26 mouse cellular contexts compared by ENCODE assay signal in genomic region chr2:125838708-125839284, GRCm38 (mm10). TPM values are rescaled to one million over a fixed set of nuclear protein-coding genes. Genes with fewer than 3 reads are reported as not detected.
A peak's percentile ranks its signal among the peaks of the same experiment; 100 is the strongest.
DNase-seq lines count a peak whose midpoint lies in the region; ATAC-seq and TF ChIP-seq lines count a peak whose summit lies in the region.
"Had no signal": no experiment of that assay in that cellular context is flagged by ENCODE, and none has a peak within 500 bp of the region (broad histone marks: within the 10 kb centered on the region; RNA-seq: fewer than 3 reads in every experiment).

No protein-coding gene starts in this region.

- H3K36me3 ChIP-seq in MEL (ENCODE audit: control insufficient read depth in 1 of 2, insufficient read depth in 2 of 2, low read length in 2 of 2): peaks cover 8 to 47% of the 10 kb centered on the region in 2 experiments
- peaks cover 75% of the 10 kb centered on the region for H3K36me3 ChIP-seq in myocyte (ENCODE audit: control insufficient read depth, insufficient read depth)
- H3K36me3 ChIP-seq in forebrain, embryonic 10.5 days (replicated peaks): peaks cover 90% of the 10 kb centered on the region

- TF ChIP-seq RAD21 in MEL (IDR thresholded peaks at IDR 0.05; ENCODE audit: low read depth, low read length): no peak

- WGBS in forebrain, embryonic 10.5 days: 87% methylated on average over 2 of the region's 2 CpGs

- TF ChIP-seq POLR2A in MEL (IDR thresholded peaks at IDR 0.05; ENCODE audit: control insufficient read depth in 1 of 2, insufficient read depth in 1 of 2, low read depth in 1 of 2, low read length in 2 of 2, poor library complexity in 1 of 2) (no peak), myocyte (IDR thresholded peaks at IDR 0.05; ENCODE audit: insufficient read length, low read depth) (no peak)

- H3K9ac ChIP-seq in MEL (ENCODE audit: control insufficient read depth, low read depth, low read length, poor library complexity, severe bottlenecking): no peak overlapping the region
- H3K9ac ChIP-seq: embryonic facial prominence, embryonic 13.5 days; embryonic facial prominence, embryonic 15.5 days; forebrain, embryonic 13.5 days; forebrain, embryonic 15.5 days; forebrain, postnatal 0 days had no signal

- H3K4me1 ChIP-seq in MEL (ENCODE audit: control insufficient read depth in 1 of 2, insufficient read depth in 2 of 2, low read length in 2 of 2): peaks cover 0 to 4% of the 10 kb centered on the region in 2 experiments; a peak in 1 of 4 replicates
- H3K4me1 ChIP-seq in forebrain, embryonic 10.5 days: no peaks in the 10 kb centered on the region
- H3K4me1 ChIP-seq: embryonic facial prominence, embryonic 13.5 days; embryonic facial prominence, embryonic 15.5 days; forebrain, embryonic 13.5 days; forebrain, embryonic 15.5 days had no signal

- H3K79me2 ChIP-seq in MEL (ENCODE audit: control insufficient read depth, insufficient read depth, low read length, poor library complexity): no peaks in the 10 kb centered on the region
- H3K79me2 ChIP-seq in myocyte (ENCODE audit: control insufficient read depth, insufficient read depth): no peaks in the 10 kb centered on the region

- H3K4me3 ChIP-seq in MEL (ENCODE audit: control insufficient read depth in 1 of 2, insufficient read depth in 1 of 2, low read depth in 2 of 2, low read length in 2 of 2): no peak overlapping the region
- H3K4me3 ChIP-seq in myocyte: no peak overlapping the region
- no peak overlapping the region for H3K4me3 ChIP-seq in forebrain, embryonic 10.5 days
- H3K4me3 ChIP-seq: embryonic facial prominence, embryonic 13.5 days; embryonic facial prominence, embryonic 15.5 days; erythroblast, embryonic 14.5 days; forebrain, embryonic 13.5 days; forebrain, embryonic 15.5 days had no signal

- H3K9me3 ChIP-seq in MEL (replicated peaks; ENCODE audit: insufficient read depth, low read length): no peaks in the 10 kb centered on the region
- H3K9me3 ChIP-seq in forebrain, embryonic 10.5 days: no peaks in the 10 kb centered on the region
- H3K9me3 ChIP-seq: embryonic facial prominence, embryonic 13.5 days; embryonic facial prominence, embryonic 15.5 days; forebrain, embryonic 13.5 days; forebrain, embryonic 15.5 days; G1E had no signal

- TF ChIP-seq EP300 in MEL (IDR thresholded peaks at IDR 0.05; ENCODE audit: low read depth in 1 of 2, low read length in 2 of 2): no peak; a peak in 1 of 4 replicates

- peak; percentile 71 for DNase-seq in 416B (ENCODE audit: low read depth)
- DNase-seq in MEL (ENCODE audit: low read depth, low spot score): peak; percentile 12
- no peak for DNase-seq in forebrain, embryonic 10.5 days (ENCODE audit: extremely low spot score, low spot score)
- DNase-seq: adrenal gland, adult 8-10 months; adrenal gland, postnatal 14 days; adrenal gland, postnatal 36 days; cerebellum, adult 11 months; cerebellum, adult 18-20 months; cerebellum, adult 8-10 months; cerebellum, adult 9-11 months; cerebellum, postnatal 14 days; cerebellum, postnatal 36 days; embryo, embryonic 11 days; forebrain, postnatal 0 days had no signal

- no peak overlapping the region for H3K27ac ChIP-seq in MEL (ENCODE audit: control insufficient read depth, low read depth, low read length)
- H3K27ac ChIP-seq in forebrain, embryonic 10.5 days: no peak overlapping the region
- H3K27ac ChIP-seq: embryonic facial prominence, embryonic 13.5 days; embryonic facial prominence, embryonic 15.5 days; forebrain, embryonic 13.5 days; forebrain, embryonic 15.5 days had no signal

- no peak overlapping the region for H3ac ChIP-seq in myocyte (ENCODE audit: control insufficient read depth, insufficient read length)

- H3K4me2 ChIP-seq in myocyte (ENCODE audit: low read depth): no peak overlapping the region
- H3K4me2 ChIP-seq: embryonic facial prominence, embryonic 13.5 days; embryonic facial prominence, embryonic 15.5 days; forebrain, embryonic 13.5 days; forebrain, embryonic 15.5 days had no signal

- ATAC-seq in megakaryocyte progenitor cell, adult 5-6 weeks (replicated peaks; ENCODE audit: poor library complexity): no peak
- ATAC-seq: activated CD4-positive, CD25-positive, alpha-beta regulatory T cell, adult 4 months; CD4-positive, CD25-positive, alpha-beta regulatory T cell, adult 4 months; forebrain, embryonic 13.5 days; forebrain, embryonic 15.5 days; forebrain, postnatal 0 days; Patski had no signal

- no peak for TF ChIP-seq CTCF in MEL (IDR thresholded peaks at IDR 0.05 in 2 of 3, conservative IDR thresholded peaks at IDR 0.05 in 1 of 3; ENCODE audit: control insufficient read depth in 1 of 3, insufficient read depth in 1 of 3, low read depth in 2 of 3, low read length in 3 of 3, poor library complexity in 1 of 3, severe bottlenecking in 1 of 3)

- H3K27me3 ChIP-seq in MEL (ENCODE audit: control insufficient read depth in 1 of 2, insufficient read depth in 2 of 2, low read length in 2 of 2) (no peaks in the 10 kb centered on the region), myocyte (ENCODE audit: control insufficient read depth, insufficient read depth, insufficient read length) (no peaks in the 10 kb centered on the region)
- no peaks in the 10 kb centered on the region for H3K27me3 ChIP-seq in forebrain, embryonic 10.5 days (ENCODE audit: poor library complexity, severe bottlenecking)
- H3K27me3 ChIP-seq: CH12.LX; embryonic facial prominence, embryonic 13.5 days; embryonic facial prominence, embryonic 15.5 days; forebrain, embryonic 13.5 days; forebrain, embryonic 15.5 days; Patski had no signal

TF ChIP-seq in MEL, 35 proteins besides CTCF, POLR2A, EP300 and RAD21 (continues in another document):
- TF ChIP-seq MXI1 (IDR thresholded peaks at IDR 0.05; ENCODE audit: low read depth, low read length): no peak
- no peak for TF ChIP-seq MAFK (IDR thresholded peaks at IDR 0.05; ENCODE audit: borderline replicate concordance, low read depth, low read length)
- no peak for TF ChIP-seq ZMIZ1 (IDR thresholded peaks at IDR 0.05; ENCODE audit: low read depth, low read length)
- TF ChIP-seq CHD1 (IDR thresholded peaks at IDR 0.05; ENCODE audit: low read depth, low read length): no peak
- no peak for TF ChIP-seq MAX (IDR thresholded peaks at IDR 0.05; ENCODE audit: low read length)
- TF ChIP-seq RCOR1 (IDR thresholded peaks at IDR 0.05; ENCODE audit: low read depth, low read length): peak; percentile 25; the same call in 1 of the 2 replicates
- peak; percentile 15; the same call in 1 of the 2 replicates for TF ChIP-seq TCF12 (IDR thresholded peaks at IDR 0.05; ENCODE audit: low read depth, low read length)
- TF ChIP-seq GATA1 (IDR thresholded peaks at IDR 0.05; ENCODE audit: low read depth, low read length): peak; percentile 46; the same call in 1 of the 2 replicates
- no peak for TF ChIP-seq POLR2AphosphoS5 (IDR thresholded peaks at IDR 0.05; ENCODE audit: borderline replicate concordance, low read depth, low read length)
- TF ChIP-seq ETS1 (IDR thresholded peaks at IDR 0.05; ENCODE audit: low read depth, low read length): peak; percentile 59; the same call in 1 of the 2 replicates
- TF ChIP-seq JUND (IDR thresholded peaks at IDR 0.05; ENCODE audit: low read depth, low read length): no peak

TF ChIP-seq in myocyte, 11 proteins besides CTCF, POLR2A, EP300 and RAD21:
- no peak for TF ChIP-seq USF1 (IDR thresholded peaks at IDR 0.05; ENCODE audit: low read depth)
- peak in 2 of 3 experiments; percentile 3 to 36 for TF ChIP-seq MYOD1 (IDR thresholded peaks at IDR 0.05; ENCODE audit: control insufficient read depth in 1 of 3, insufficient read length in 2 of 3, low read depth in 2 of 3)
TF ChIP-seq in myocyte: peak in this region for 1.

RNA-seq across cellular contexts. Expression of gene Galk2, which starts 20.1 kb away (rescaled TPM):
- 0.08 and 0.20 TPM in 2 replicates for total RNA-seq in MEL (2012; rRNA removed)
- under 1 TPM in 1 of 2 experiments, not detected in 1; 0.29 TPM for polyA plus RNA-seq in MEL (2012; ENCODE audit: insufficient read depth in 1 of 2, insufficient read length in 2 of 2, low read depth in 1 of 2, low replicate concordance in 2 of 2, missing spikeins in 1 of 2)
- 17.8 TPM for polyA plus RNA-seq in myocyte (2012; fragmentation: generic; extraction: Trizol)
- 29.1 and 31.2 TPM in 2 replicates for polyA plus RNA-seq in forebrain, embryonic 10.5 days (2016; fragmentation: Nextera tagmentation; extraction: Ambion mirVana)
- total RNA-seq in megakaryocyte progenitor cell, adult 5-6 weeks (2015): 24.3 and 24.6 TPM in 2 replicates
- 44.9 and 63.8 TPM in 2 replicates for total RNA-seq in megakaryocyte progenitor cell, adult 5-6 weeks (2017)

RNA-seq across cellular contexts. Expression of gene Cops2, which starts 20.1 kb away (rescaled TPM):
- 66.2 and 77.1 TPM in 2 replicates for total RNA-seq in MEL (2012; rRNA removed)
- polyA plus RNA-seq in MEL (2012; ENCODE audit: insufficient read depth in 1 of 2, insufficient read length in 2 of 2, low read depth in 1 of 2, low replicate concordance in 2 of 2, missing spikeins in 1 of 2): 100 to 1,000 TPM in 1 of 2 experiments, 10 to 100 TPM in 1; 65.3 to 131 TPM
- 59.0 TPM for polyA plus RNA-seq in myocyte (2012; fragmentation: generic; extraction: Trizol)
- 96.4 and 101 TPM in 2 replicates for polyA plus RNA-seq in forebrain, embryonic 10.5 days (2016; fragmentation: Nextera tagmentation; extraction: Ambion mirVana)
- 111 and 131 TPM in 2 replicates for total RNA-seq in megakaryocyte progenitor cell, adult 5-6 weeks (2015)
- total RNA-seq in megakaryocyte progenitor cell, adult 5-6 weeks (2017): 172 and 218 TPM in 2 replicates

RNA-seq across cellular contexts. Expression of gene Secisbp2l, which starts 56.1 kb away (rescaled TPM):
- 7.3 and 7.6 TPM in 2 replicates for total RNA-seq in MEL (2012; rRNA removed)
- polyA plus RNA-seq in MEL (2012; ENCODE audit: insufficient read depth in 1 of 2, insufficient read length in 2 of 2, low read depth in 1 of 2, low replicate concordance in 2 of 2, missing spikeins in 1 of 2): 10 to 100 TPM in 1 of 2 experiments, not detected in 1; 10.9 TPM
- polyA plus RNA-seq in myocyte (2012; fragmentation: generic; extraction: Trizol): 8.4 TPM
- 15.2 TPM in 2 replicates for polyA plus RNA-seq in forebrain, embryonic 10.5 days (2016; fragmentation: Nextera tagmentation; extraction: Ambion mirVana)
- total RNA-seq in megakaryocyte progenitor cell, adult 5-6 weeks (2015): 11.6 and 12.4 TPM in 2 replicates
- 12.7 and 16.1 TPM in 2 replicates for total RNA-seq in megakaryocyte progenitor cell, adult 5-6 weeks (2017)

Comparison
In these comparisons a context has a peak if more than half of its experiments do, and no peak if none do; other contexts are left out.
1. RNA of gene Galk2, which starts 20.1 kb away (polyA plus RNA-seq): 29.1 to 31.2 TPM in forebrain, embryonic 10.5 days and 17.8 TPM in myocyte (single experiment); 0.29 TPM in MEL; every median in the first group is over 10 times any median in the second.